Mouse (Mus musculus) cerebellum, adult 2 months (tissue): ENCODE data around the gene Prss48. TPM values are rescaled to one million over a fixed set of nuclear protein-coding genes. Genes with fewer than 3 reads are reported as not detected.

ENCODE experiments used
- DNase-seq, 2 experiments: peaks; one replicate each; pipeline ENCODE4 v3.0.0; 2021
- H3K27ac ChIP-seq: fragments of 200-500 bp; 2 replicates; pipeline ENCODE4 v1.5.1; 2012; ENCODE audit warnings: low read length, control low read depth, inconsistent platforms; ENCODE audit not compliant: insufficient read depth
- H3K27me3 ChIP-seq: fragments of 200-500 bp; 2 replicates; pipeline ENCODE4 v1.6.1; 2012; ENCODE audit warnings: inconsistent platforms, mild to moderate bottlenecking, low read length, moderate library complexity; ENCODE audit not compliant: control insufficient read depth, insufficient read depth
- H3K4me1 ChIP-seq: fragments of 200-500 bp; 2 replicates; pipeline ENCODE4 v1.6.1; 2011; ENCODE audit warnings: low read length; ENCODE audit not compliant: control insufficient read depth, insufficient read depth
- H3K4me3 ChIP-seq: fragments of 200-500 bp; replicated peaks from 2 replicates; pipeline ENCODE3; 2011; ENCODE audit warnings: mild to moderate bottlenecking, low read depth, low read length, control low read depth; ENCODE audit not compliant: insufficient read depth
- CTCF ChIP-seq: fragments of 200-500 bp; IDR thresholded peaks from 2 replicates; pipeline ENCODE4 v1.5.1; 2011; ENCODE audit warnings: low read depth, mild to moderate bottlenecking, control low read depth, low read length, moderate library complexity, borderline replicate concordance; ENCODE audit not compliant: insufficient read depth
- POLR2A ChIP-seq: fragments of 200-500 bp; IDR thresholded peaks from 2 replicates; pipeline ENCODE4 v1.6.1; 2011; ENCODE audit warnings: low read length, control low read depth, borderline replicate concordance; ENCODE audit not compliant: insufficient read depth
- WGBS: fragments of 180-500 bp; shearing (Covaris S2); methylation state at CpG from one replicate; pipeline ENCODE4 v1.1.7; 2018; 5-methylcytosine and 5-hydroxymethylcytosine counted together
- polyA plus RNA-seq: library from polyadenylated mRNA; depleted of rRNA; stranded (reverse); fragments of >200 nt; gene quantifications from 2 replicates; pipeline ENCODE4 v1.2.3, GENCODE M21; 2012; rRNA removed

Prss48 gene
- polyA plus RNA-seq, 1 experiment = not detected

DNA sequence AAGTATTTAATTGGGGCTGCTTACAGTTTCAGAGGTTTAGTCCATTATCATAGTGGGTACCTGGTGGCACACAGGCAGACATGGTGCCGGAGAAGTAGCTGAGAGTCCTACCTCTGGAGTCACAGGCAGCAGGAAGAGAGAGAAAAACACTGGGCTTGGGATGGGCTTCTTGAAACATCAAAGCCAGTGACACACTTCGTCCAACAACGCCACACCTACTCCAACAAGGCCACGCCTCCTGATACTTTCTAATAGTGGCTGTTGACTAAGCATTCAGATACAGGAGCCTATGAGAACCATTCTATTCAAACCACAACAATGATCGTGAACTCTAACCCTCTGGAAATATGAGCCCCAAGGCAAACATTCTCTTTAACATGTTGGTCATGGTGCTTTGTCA is 46.6 kb downstream of the Prss48 start:
- WGBS = 91% methylated on average over 5 of the region's 5 CpGs
- no peak for TF ChIP-seq POLR2A
- no peak for TF ChIP-seq CTCF
- Histone ChIP-seq H3K4me1 (no peaks in the 10 kb centered on the region), H3K27me3 (no peaks in the 10 kb centered on the region), H3K27ac (no peak overlapping the region), H3K4me3 (no peak overlapping the region)
- DNase-seq = no peak

DNA sequence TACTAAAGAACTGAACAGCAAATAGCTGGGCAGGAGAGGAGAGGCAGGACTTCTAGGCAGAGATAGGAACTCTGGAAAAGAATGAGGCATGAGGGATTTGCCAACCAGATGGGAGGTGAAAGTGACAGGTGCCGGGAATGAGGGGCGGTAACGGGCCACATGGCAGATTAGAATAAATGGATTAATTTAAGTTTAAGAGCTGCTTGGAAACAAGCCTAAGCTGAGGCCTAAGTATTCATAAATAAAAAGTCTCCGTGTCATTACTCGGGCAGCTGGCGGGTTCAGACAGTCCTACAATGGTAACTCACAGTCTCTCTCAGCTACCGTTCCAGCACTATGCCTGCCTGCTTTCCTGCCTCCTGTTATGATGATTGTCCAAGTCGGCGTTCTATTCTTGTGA is 47.0 kb downstream of the Prss48 start:
- Histone ChIP-seq H3K27me3 (no peaks in the 10 kb centered on the region), H3K27ac (no peak overlapping the region), H3K4me1 (no peaks in the 10 kb centered on the region), H3K4me3 (no peak overlapping the region)
- TF ChIP-seq POLR2A (no peak), CTCF (no peak)
- WGBS = 41% methylated on average over 9 of the region's 9 CpGs
- DNase-seq = no peak

DNA sequence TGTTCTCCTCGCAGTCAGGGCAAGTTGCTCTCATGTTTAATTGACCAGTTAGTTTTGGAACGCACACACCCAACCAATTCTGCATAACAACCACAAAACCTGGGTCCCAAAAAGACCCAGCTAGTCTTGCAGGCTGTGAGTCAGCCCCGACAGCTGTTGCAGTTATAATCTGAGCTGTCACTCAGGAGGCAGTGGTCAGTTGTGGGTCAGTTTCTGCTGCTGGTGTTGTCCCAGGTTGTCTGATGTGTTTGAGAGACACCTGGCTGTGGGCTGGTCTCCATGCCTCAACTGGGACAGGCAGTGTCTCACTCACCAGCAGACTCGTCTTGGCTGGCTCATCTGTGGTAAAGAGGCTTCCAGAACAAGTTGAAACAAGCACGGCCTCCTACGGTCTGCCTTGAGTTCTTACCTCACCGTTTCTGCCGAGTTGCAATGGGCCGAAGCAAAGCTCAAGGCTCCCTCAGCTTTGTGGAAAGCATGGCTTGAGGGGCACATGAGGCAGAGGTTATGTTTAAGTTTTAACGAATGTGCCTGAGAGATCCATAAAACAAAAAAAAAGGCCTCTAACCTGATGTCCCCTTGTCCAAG is 49.5 kb downstream of the Prss48 start:
- Histone ChIP-seq H3K27ac (no peak overlapping the region), H3K4me1 (no peaks in the 10 kb centered on the region), H3K27me3 (no peaks in the 10 kb centered on the region), H3K4me3 (no peak overlapping the region)
- no peak for DNase-seq
- WGBS = 83% methylated on average over 10 of the region's 10 CpGs
- TF ChIP-seq CTCF = no peak
- TF ChIP-seq POLR2A = no peak

GRCm38 (mm10) chr3:85950914-85951313 is 51.4 kb downstream of the Prss48 start:
- no peak overlapping the region for H3K27ac ChIP-seq
- WGBS = 93% methylated on average over 4 of the region's 4 CpGs
- TF ChIP-seq CTCF = no peak
- no peak for TF ChIP-seq POLR2A

More at GRCm38 (mm10) chr3:85950914-85951313, 51.4 kb downstream of the Prss48 start:
- Histone ChIP-seq H3K27me3 (no peaks in the 10 kb centered on the region), H3K4me1 (no peaks in the 10 kb centered on the region), H3K4me3 (no peak overlapping the region)
- DNase-seq = no peak

Other genes starting within 250 kb of the Prss48 start
- 1.3 and 1.4 TPM in 2 replicates for gene Fam160a1, start 185.2 kb downstream of the Prss48 start, polyA plus RNA-seq
- gene Glt28d2, start 115.0 kb downstream of the Prss48 start, polyA plus RNA-seq = 0.33 and 0.39 TPM in 2 replicates
- gene Gm37240, start 115.0 kb downstream of the Prss48 start, polyA plus RNA-seq = 0.77 and 1.0 TPM in 2 replicates
- 14.5 and 15.1 TPM in 2 replicates for gene Sh3d19, start 31.4 kb downstream of the Prss48 start, polyA plus RNA-seq
- gene Rps3a1, start 140.2 kb upstream of the Prss48 start, polyA plus RNA-seq = 581 and 638 TPM in 2 replicates
- gene Lrba, start 222.2 kb upstream of the Prss48 start, polyA plus RNA-seq = 18.9 and 20.0 TPM in 2 replicates